Mouse (Mus musculus): Measurements from ENCODE around the gene Sclt1.
A peak's percentile ranks its signal among the peaks of the same experiment; 100 is the strongest.

- TF ChIP-seq CTCF (IDR thresholded peaks at IDR 0.05): peak; percentile 54
- no peak for TF ChIP-seq EP300 (IDR thresholded peaks at IDR 0.05)
Observed at GRCm38 (mm10) chr3:41743436-41743835, 1.1 kb upstream of the Sclt1 start.

All from lung, postnatal 0 days (tissue).